Mouse (Mus musculus): ENCODE data around the gene Col5a1. TPM values are rescaled to one million over a fixed set of nuclear protein-coding genes. Genes with fewer than 3 reads are reported as not detected.

Col5a1 gene
- polyA plus RNA-seq, 1 experiment: 5.4 TPM

GRCm38 (mm10) chr2:28036788-28037187, 150.6 kb downstream of the Col5a1 start:
- H3K4me1 ChIP-seq (ENCODE audit: control insufficient read depth, insufficient read depth, insufficient read length): no peaks in the 10 kb centered on the region
- DNase-seq (ENCODE audit: low read depth in 1 of 2, low spot score in 2 of 2): no peak
- WGBS: 87% methylated on average over 13 of the region's 13 CpGs
- TF ChIP-seq POLR2A (IDR thresholded peaks at IDR 0.05; ENCODE audit: low read depth, low read length): no peak
- no peak for TF ChIP-seq CTCF (IDR thresholded peaks at IDR 0.05; ENCODE audit: extremely low read depth, insufficient read depth, insufficient read length, insufficient replicate concordance)
- H3K4me3 ChIP-seq (ENCODE audit: extremely low read depth, insufficient read depth, insufficient read length): no peak overlapping the region
- no peaks in the 10 kb centered on the region for H3K27me3 ChIP-seq (ENCODE audit: control insufficient read depth, insufficient read depth, low read length)
- no peaks in the 10 kb centered on the region for H3K36me3 ChIP-seq (ENCODE audit: control insufficient read depth, insufficient read depth, low read length)
- no peak overlapping the region for H3K27ac ChIP-seq (ENCODE audit: insufficient read depth, low read length)

- Histone ChIP-seq H3K27ac (ENCODE audit: insufficient read depth, low read length) (no peak overlapping the region), H3K27me3 (ENCODE audit: control insufficient read depth, insufficient read depth, low read length) (no peaks in the 10 kb centered on the region), H3K36me3 (ENCODE audit: control insufficient read depth, insufficient read depth, low read length) (no peaks in the 10 kb centered on the region), H3K4me1 (ENCODE audit: control insufficient read depth, insufficient read depth, insufficient read length) (no peaks in the 10 kb centered on the region), H3K4me3 (ENCODE audit: extremely low read depth, insufficient read depth, insufficient read length) (no peak overlapping the region)
- 83% methylated on average over 12 of the region's 12 CpGs for WGBS
- no peak for DNase-seq (ENCODE audit: low read depth in 1 of 2, low spot score in 2 of 2)
- TF ChIP-seq POLR2A (IDR thresholded peaks at IDR 0.05; ENCODE audit: low read depth, low read length) (no peak), CTCF (IDR thresholded peaks at IDR 0.05; ENCODE audit: extremely low read depth, insufficient read depth, insufficient read length, insufficient replicate concordance) (no peak)
Measured at GRCm38 (mm10) chr2:28037505-28038390, 151.5 kb downstream of the Col5a1 start.

- no peak for DNase-seq (ENCODE audit: low read depth in 1 of 2, low spot score in 2 of 2)
- TF ChIP-seq CTCF (IDR thresholded peaks at IDR 0.05; ENCODE audit: extremely low read depth, insufficient read depth, insufficient read length, insufficient replicate concordance): no peak
- TF ChIP-seq POLR2A (IDR thresholded peaks at IDR 0.05; ENCODE audit: low read depth, low read length): no peak
- no peaks in the 10 kb centered on the region for H3K4me1 ChIP-seq (ENCODE audit: control insufficient read depth, insufficient read depth, insufficient read length)
- WGBS: 85% methylated on average over 14 of the region's 14 CpGs
- H3K27me3 ChIP-seq (ENCODE audit: control insufficient read depth, insufficient read depth, low read length): no peaks in the 10 kb centered on the region
- no peaks in the 10 kb centered on the region for H3K36me3 ChIP-seq (ENCODE audit: control insufficient read depth, insufficient read depth, low read length)
- H3K4me3 ChIP-seq (ENCODE audit: extremely low read depth, insufficient read depth, insufficient read length): no peak overlapping the region
- H3K27ac ChIP-seq (ENCODE audit: insufficient read depth, low read length): no peak overlapping the region
Measured at GRCm38 (mm10) chr2:28038391-28039096, 152.3 kb downstream of the Col5a1 start.

- H3K4me1 ChIP-seq (ENCODE audit: control insufficient read depth, insufficient read depth, insufficient read length): no peaks in the 10 kb centered on the region
- H3K36me3 ChIP-seq (ENCODE audit: control insufficient read depth, insufficient read depth, low read length): no peaks in the 10 kb centered on the region
- no peak for TF ChIP-seq CTCF (IDR thresholded peaks at IDR 0.05; ENCODE audit: extremely low read depth, insufficient read depth, insufficient read length, insufficient replicate concordance)
- no peak for TF ChIP-seq POLR2A (IDR thresholded peaks at IDR 0.05; ENCODE audit: low read depth, low read length)
- no peak for DNase-seq (ENCODE audit: low read depth in 1 of 2, low spot score in 2 of 2)
- H3K27me3 ChIP-seq (ENCODE audit: control insufficient read depth, insufficient read depth, low read length): no peaks in the 10 kb centered on the region
- H3K4me3 ChIP-seq (ENCODE audit: extremely low read depth, insufficient read depth, insufficient read length): no peak overlapping the region
- WGBS: 87% methylated on average over 10 of the region's 10 CpGs
- H3K27ac ChIP-seq (ENCODE audit: insufficient read depth, low read length): no peak overlapping the region
Measured at GRCm38 (mm10) chr2:28039647-28040325, 153.6 kb downstream of the Col5a1 start.

- H3K36me3 ChIP-seq (ENCODE audit: control insufficient read depth, insufficient read depth, low read length): no peaks in the 10 kb centered on the region
- H3K27ac ChIP-seq (ENCODE audit: insufficient read depth, low read length): no peak overlapping the region
- 88% methylated on average over 1 of the region's 1 CpGs for WGBS
- H3K4me3 ChIP-seq (ENCODE audit: extremely low read depth, insufficient read depth, insufficient read length): no peak overlapping the region
- TF ChIP-seq POLR2A (IDR thresholded peaks at IDR 0.05; ENCODE audit: low read depth, low read length): no peak
- no peak for TF ChIP-seq CTCF (IDR thresholded peaks at IDR 0.05; ENCODE audit: extremely low read depth, insufficient read depth, insufficient read length, insufficient replicate concordance)
- no peaks in the 10 kb centered on the region for H3K4me1 ChIP-seq (ENCODE audit: control insufficient read depth, insufficient read depth, insufficient read length)
- DNase-seq (ENCODE audit: low read depth in 1 of 2, low spot score in 2 of 2): no peak
- no peaks in the 10 kb centered on the region for H3K27me3 ChIP-seq (ENCODE audit: control insufficient read depth, insufficient read depth, low read length)
Measured at GRCm38 (mm10) chr2:28040466-28040865, 154.2 kb downstream of the Col5a1 start.

GRCm38 (mm10) chr2:28044920-28045598, 158.8 kb downstream of the Col5a1 start:
- 87% methylated on average over 9 of the region's 9 CpGs for WGBS
- H3K27ac ChIP-seq (ENCODE audit: insufficient read depth, low read length): no peak overlapping the region
- H3K4me1 ChIP-seq (ENCODE audit: control insufficient read depth, insufficient read depth, insufficient read length): no peaks in the 10 kb centered on the region
- H3K4me3 ChIP-seq (ENCODE audit: extremely low read depth, insufficient read depth, insufficient read length): no peak overlapping the region
- no peak for DNase-seq (ENCODE audit: low read depth in 1 of 2, low spot score in 2 of 2)
- no peaks in the 10 kb centered on the region for H3K36me3 ChIP-seq (ENCODE audit: control insufficient read depth, insufficient read depth, low read length)
- no peaks in the 10 kb centered on the region for H3K27me3 ChIP-seq (ENCODE audit: control insufficient read depth, insufficient read depth, low read length)
- TF ChIP-seq CTCF (IDR thresholded peaks at IDR 0.05; ENCODE audit: extremely low read depth, insufficient read depth, insufficient read length, insufficient replicate concordance) (no peak), POLR2A (IDR thresholded peaks at IDR 0.05; ENCODE audit: low read depth, low read length) (no peak)

Data from spleen, adult 2 months (tissue).